Mouse (Mus musculus): Measurements from ENCODE around the gene Garem2.
A peak's percentile ranks its signal among the peaks of the same experiment; 100 is the strongest.

The Garem2 gene

GRCm38 (mm10) chr5:30153222-30153621 is 48.3 kb downstream of the Garem2 start:
- no peak for DNase-seq (ENCODE audit: low spot score)

DNA sequence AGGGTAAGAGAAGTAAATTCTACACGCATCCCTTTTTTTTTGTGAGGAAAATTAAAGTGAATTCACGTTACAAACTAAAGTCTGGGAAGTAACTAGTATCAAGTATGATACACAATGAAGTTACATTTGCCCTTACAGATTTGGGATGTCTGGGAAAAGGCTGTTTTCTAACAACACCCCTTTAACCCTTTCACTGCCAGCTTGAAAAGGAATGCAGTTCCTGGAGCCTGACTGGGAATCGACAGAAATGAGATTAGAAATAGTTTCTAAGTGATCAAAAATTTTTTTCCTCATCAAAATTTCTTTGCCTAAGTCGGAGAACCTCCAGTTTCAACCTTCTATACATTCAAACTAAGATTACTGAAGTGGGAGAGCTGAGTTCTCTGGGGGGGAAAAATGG is 49.1 kb downstream of the Garem2 start:
- no peak for DNase-seq (ENCODE audit: low spot score)

- DNase-seq (ENCODE audit: low spot score): peak; percentile 94
Measured at GRCm38 (mm10) chr5:30154474-30155394, 49.8 kb downstream of the Garem2 start, which contains the start of the genes Hadha and Hadhb. Gene Hadha, minus strand, starts transcription at chr5:30155162. Gene Hadhb, plus strand, starts transcription at chr5:30155248.

- DNase-seq (ENCODE audit: low spot score): no peak
Measured at GRCm38 (mm10) chr5:30155395-30155792, 50.4 kb downstream of the Garem2 start.

DNA sequence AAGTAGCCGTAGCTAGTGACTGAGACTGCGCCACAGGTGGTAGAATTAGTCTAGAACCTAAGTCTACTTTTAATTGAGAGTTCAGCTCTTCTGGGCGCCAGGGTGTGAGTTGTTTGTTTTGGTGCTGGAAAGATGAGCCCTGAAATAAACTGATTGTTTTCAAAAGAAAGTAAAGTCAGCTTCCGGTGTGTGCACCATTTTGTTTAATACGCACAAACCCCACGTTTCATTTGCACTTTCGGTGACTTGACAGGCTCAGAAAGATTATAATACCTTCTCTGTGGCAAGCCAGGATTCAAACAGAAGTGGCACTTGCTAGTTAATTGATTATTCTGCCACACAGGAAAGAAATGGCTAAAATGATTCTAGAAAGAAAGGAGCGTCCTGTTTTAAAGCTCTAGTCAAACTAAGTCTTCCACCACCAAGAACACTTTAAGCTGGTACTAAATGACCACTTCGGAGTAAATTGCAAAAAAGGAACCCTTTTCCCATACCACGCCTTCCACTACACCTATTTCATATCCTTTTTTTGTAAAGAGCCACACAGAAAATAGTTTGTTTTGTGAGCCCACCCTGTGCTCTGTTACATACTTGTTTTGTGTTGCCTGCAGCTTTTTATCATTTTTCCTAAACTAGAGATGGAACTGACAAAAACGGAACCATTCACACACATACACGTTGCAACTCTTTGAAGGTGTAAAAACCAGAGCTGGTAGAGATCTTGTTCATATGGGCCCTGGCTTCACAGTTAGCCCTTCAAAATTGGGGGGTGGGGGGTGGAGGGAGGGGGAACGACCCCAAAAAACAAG is 51.1 kb downstream of the Garem2 start:
- DNase-seq (ENCODE audit: low spot score): no peak

GRCm38 (mm10) chr5:30159601-30160000 is 54.6 kb downstream of the Garem2 start:
- DNase-seq (ENCODE audit: low spot score): no peak

- DNase-seq (ENCODE audit: low spot score): no peak
Measured at GRCm38 (mm10) chr5:30161836-30162235, 56.9 kb downstream of the Garem2 start.

DNA sequence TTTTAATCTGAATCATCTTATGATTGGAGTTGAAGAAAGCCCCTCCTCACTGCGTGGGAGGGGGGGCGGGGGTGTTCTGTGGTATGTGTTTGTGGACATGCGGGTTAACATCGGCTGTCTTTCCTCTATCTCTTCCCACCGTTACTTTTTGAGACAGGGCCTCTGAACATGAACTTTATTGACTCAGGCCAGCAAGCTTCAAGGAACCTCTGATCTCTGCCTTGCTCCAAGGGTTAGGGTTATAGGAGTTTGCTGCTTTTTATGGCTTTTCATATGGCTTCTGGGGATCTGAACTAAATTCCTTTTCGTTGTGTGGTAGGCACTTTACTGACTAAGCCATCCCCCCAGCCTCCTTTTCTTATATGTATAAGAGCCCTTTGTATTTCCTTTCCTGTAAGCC is 57.4 kb downstream of the Garem2 start:
- DNase-seq (ENCODE audit: low spot score): no peak

GRCm38 (mm10) chr5:30165234-30165946 is 60.4 kb downstream of the Garem2 start:
- no peak for DNase-seq (ENCODE audit: low spot score)
